Mouse (Mus musculus) stomach, embryonic 14.5 days (tissue): ENCODE measurements at regions not wholly inside any gene's neighbourhood (a gene's known extent, or its start where the extent isn't known, plus 50 kb on each side); places are given as distances from the start of the nearest gene placed in this dataset.

ENCODE experiments used
- ATAC-seq: fragments of 200-750 bp; cut with Nextera tagmentation; 2 replicates; pipeline ENCODE4 v1.8.0; 2017; ENCODE audit warnings: low read depth, moderate TSS enrichment; ENCODE audit not compliant: insufficient number of reproducible peaks, insufficient read depth, low FRiP score
- H3K27ac ChIP-seq: fragments of 300-500 bp; sonication (generic); 2 replicates; pipeline ENCODE4 v1.5.1; 2014; ENCODE audit warnings: mild to moderate bottlenecking, low read length, moderate library complexity, mixed read lengths
- H3K27me3 ChIP-seq: fragments of 300-500 bp; sonication (generic); 2 replicates; pipeline ENCODE4 v1.6.1; 2014; ENCODE audit warnings: low read length, control low read depth, mixed read lengths; ENCODE audit not compliant: control insufficient read depth, insufficient read depth
- H3K36me3 ChIP-seq: fragments of 300-500 bp; sonication (generic); 2 replicates; pipeline ENCODE4 v1.6.1; 2014; ENCODE audit warnings: mild to moderate bottlenecking, control low read depth, low read length, moderate library complexity, mixed read lengths; ENCODE audit not compliant: control insufficient read depth, insufficient read depth
- H3K4me1 ChIP-seq: fragments of 300-500 bp; sonication (generic); 2 replicates; pipeline ENCODE4 v1.6.1; 2014; ENCODE audit warnings: low read length, control low read depth, mixed read lengths; ENCODE audit not compliant: control insufficient read depth, insufficient read depth
- H3K4me2 ChIP-seq: fragments of 300-500 bp; sonication (generic); replicated peaks from 2 replicates; pipeline ENCODE4 v1.6.1; 2014; ENCODE audit warnings: low read depth, low read length, control low read depth
- H3K4me3 ChIP-seq: fragments of 300-500 bp; sonication (generic); 2 replicates; pipeline ENCODE4 v1.5.1; 2014; ENCODE audit warnings: low read depth, low read length, control low read depth
- H3K9ac ChIP-seq: fragments of 300-500 bp; sonication (generic); replicated peaks from 2 replicates; pipeline ENCODE4 v1.6.1; 2014; ENCODE audit warnings: low read depth, mild to moderate bottlenecking, control low read depth, low read length, moderate library complexity, mixed read lengths
- H3K9me3 ChIP-seq: fragments of 300-500 bp; sonication (generic); 2 replicates; pipeline ENCODE4 v1.6.1; 2016; ENCODE audit warnings: low read depth, low read length, control low read depth; ENCODE audit not compliant: control insufficient read depth
- WGBS: fragments of 180-500 bp; shearing (Covaris S2); extraction: QIAGEN DNeasy Blood & Tissue Kit; methylation state at CpG from one replicate; pipeline ENCODE4 v1.1.7; 2014; 5-methylcytosine and 5-hydroxymethylcytosine counted together

GRCm38 (mm10) chr1:185519811-185520210 lies 65.2 kb downstream of the Slc30a10 start:
- no peaks in the 10 kb centered on the region for H3K9me3 ChIP-seq
- no peak overlapping the region for H3K9ac ChIP-seq
- ATAC-seq, result no peak
- H3K27ac ChIP-seq, result no peak overlapping the region
- 39% methylated on average over 3 of the region's 3 CpGs for WGBS
- no peaks in the 10 kb centered on the region for H3K27me3 ChIP-seq
- H3K36me3 ChIP-seq, result no peaks in the 10 kb centered on the region
- no peaks in the 10 kb centered on the region for H3K4me1 ChIP-seq
- no peak overlapping the region for H3K4me3 ChIP-seq
- no peak overlapping the region for H3K4me2 ChIP-seq

DNA sequence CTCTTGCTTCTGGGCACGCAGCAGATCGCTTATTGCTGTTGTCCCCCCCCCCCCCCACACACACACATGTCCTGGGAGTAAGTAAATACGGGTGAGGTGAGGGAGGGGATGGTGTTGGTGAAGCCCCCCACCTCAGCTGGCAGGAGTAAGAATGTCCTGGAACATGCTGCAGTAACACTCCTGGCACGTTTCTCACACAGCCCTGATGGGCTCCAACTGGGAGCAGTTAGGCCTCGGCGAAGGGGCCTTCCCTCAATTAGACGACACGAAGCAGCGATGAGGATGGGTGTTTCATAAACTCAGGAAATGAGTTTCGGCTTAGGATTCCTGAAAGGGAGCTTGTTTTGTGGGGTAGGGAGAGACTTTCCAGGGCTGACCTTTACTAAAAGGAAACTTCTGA lies 69.4 kb downstream of the Slc30a10 start:
- Histone ChIP-seq H3K36me3 (no peaks in the 10 kb centered on the region), H3K27ac (no peak overlapping the region), H3K9ac (no peak overlapping the region), H3K4me2 (no peak overlapping the region), H3K9me3 (no peaks in the 10 kb centered on the region), H3K4me3 (no peak overlapping the region), H3K27me3 (no peaks in the 10 kb centered on the region), H3K4me1 (no peaks in the 10 kb centered on the region)
- ATAC-seq, result no peak
- WGBS, result 71% methylated on average over 10 of the region's 10 CpGs

DNA sequence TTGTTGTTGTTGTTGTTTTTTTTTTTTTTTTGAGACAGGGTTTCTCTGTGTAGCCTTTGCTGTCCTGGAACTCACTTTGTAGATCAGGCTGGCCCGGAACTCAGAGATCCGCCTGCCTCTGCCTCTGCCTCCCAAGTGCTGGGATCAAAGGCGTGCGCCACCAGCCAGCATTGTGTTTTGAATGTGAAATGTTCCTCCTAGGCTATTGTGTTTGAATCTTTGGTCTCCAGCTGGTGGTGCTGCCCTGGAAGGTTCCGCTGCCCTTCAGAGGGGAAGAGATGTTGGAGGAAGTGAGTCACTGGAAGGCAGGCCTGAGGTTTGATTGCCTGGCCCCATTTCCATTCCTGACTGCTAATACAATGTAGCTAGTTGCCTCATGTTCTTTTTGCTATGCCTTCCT lies 78.8 kb downstream of the Slc30a10 start:
- Histone ChIP-seq H3K27me3 (no peaks in the 10 kb centered on the region), H3K36me3 (no peaks in the 10 kb centered on the region), H3K27ac (no peak overlapping the region), H3K4me2 (no peak overlapping the region), H3K9me3 (no peaks in the 10 kb centered on the region), H3K4me3 (no peak overlapping the region), H3K4me1 (no peaks in the 10 kb centered on the region), H3K9ac (no peak overlapping the region)
- 92% methylated on average over 5 of the region's 5 CpGs for WGBS
- no peak for ATAC-seq

GRCm38 (mm10) chr1:185534129-185534528 lies 79.5 kb downstream of the Slc30a10 start:
- Histone ChIP-seq H3K27ac (no peak overlapping the region), H3K4me3 (no peak overlapping the region), H3K4me1 (no peaks in the 10 kb centered on the region), H3K4me2 (no peak overlapping the region), H3K36me3 (no peaks in the 10 kb centered on the region), H3K27me3 (no peaks in the 10 kb centered on the region), H3K9me3 (no peaks in the 10 kb centered on the region), H3K9ac (no peak overlapping the region)
- WGBS, result 87% methylated on average over 1 of the region's 1 CpGs
- no peak for ATAC-seq

- no peak overlapping the region for H3K4me2 ChIP-seq
- no peak for ATAC-seq
- H3K36me3 ChIP-seq, result no peaks in the 10 kb centered on the region
- H3K9me3 ChIP-seq, result no peaks in the 10 kb centered on the region
- H3K27me3 ChIP-seq, result no peaks in the 10 kb centered on the region
- no peak overlapping the region for H3K4me3 ChIP-seq
- no peaks in the 10 kb centered on the region for H3K4me1 ChIP-seq
- no peak overlapping the region for H3K9ac ChIP-seq
- WGBS, result 74% methylated on average over 6 of the region's 6 CpGs
- no peak overlapping the region for H3K27ac ChIP-seq
Measured at GRCm38 (mm10) chr1:185535321-185535720, 80.7 kb downstream of the Slc30a10 start.

- Histone ChIP-seq H3K27me3 (no peaks in the 10 kb centered on the region), H3K36me3 (no peaks in the 10 kb centered on the region), H3K9me3 (no peaks in the 10 kb centered on the region), H3K4me1 (no peaks in the 10 kb centered on the region), H3K4me3 (no peak overlapping the region), H3K27ac (no peak overlapping the region), H3K4me2 (no peak overlapping the region), H3K9ac (no peak overlapping the region)
- WGBS, result 93% methylated on average over 4 of the region's 4 CpGs
- ATAC-seq, result no peak
Measured at GRCm38 (mm10) chr1:185537236-185537635, 82.6 kb downstream of the Slc30a10 start.

DNA sequence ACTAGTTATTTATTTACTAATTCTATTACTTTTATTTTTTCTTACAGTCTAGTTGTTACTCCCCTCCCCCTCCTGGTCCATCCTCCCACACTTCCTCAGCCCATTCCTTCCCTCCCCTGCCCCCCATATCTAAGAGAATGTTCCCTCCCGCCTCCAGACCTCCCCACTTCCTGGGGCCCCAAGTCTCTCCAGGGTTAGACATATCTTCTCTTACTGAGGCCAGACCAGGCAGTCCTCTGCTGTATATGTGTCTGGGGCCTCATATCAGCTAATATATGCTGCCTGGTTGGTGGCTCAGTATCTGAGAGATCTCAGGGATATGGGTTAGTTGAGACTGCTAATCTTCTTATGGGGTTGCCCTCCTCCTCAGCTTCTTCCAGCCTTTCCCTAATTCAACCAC lies 84.8 kb downstream of the Slc30a10 start:
- H3K36me3 ChIP-seq, result no peaks in the 10 kb centered on the region
- no peak overlapping the region for H3K4me3 ChIP-seq
- no peak overlapping the region for H3K4me2 ChIP-seq
- H3K27ac ChIP-seq, result no peak overlapping the region
- H3K9me3 ChIP-seq, result no peaks in the 10 kb centered on the region
- H3K4me1 ChIP-seq, result no peaks in the 10 kb centered on the region
- no peak for ATAC-seq
- H3K27me3 ChIP-seq, result no peaks in the 10 kb centered on the region
- 52% methylated on average over 1 of the region's 1 CpGs for WGBS
- no peak overlapping the region for H3K9ac ChIP-seq

GRCm38 (mm10) chr1:185546346-185546745 lies 91.7 kb downstream of the Slc30a10 start:
- ATAC-seq, result no peak

GRCm38 (mm10) chr1:185572761-185573530 lies 118.3 kb downstream of the Slc30a10 start:
- no peak overlapping the region for H3K27ac ChIP-seq
- no peak overlapping the region for H3K9ac ChIP-seq
- no peak overlapping the region for H3K4me3 ChIP-seq
- no peaks in the 10 kb centered on the region for H3K4me1 ChIP-seq
- no peak for ATAC-seq
- no peaks in the 10 kb centered on the region for H3K9me3 ChIP-seq
- WGBS, result 59% methylated on average over 9 of the region's 9 CpGs
- H3K4me2 ChIP-seq, result no peak overlapping the region
- no peaks in the 10 kb centered on the region for H3K27me3 ChIP-seq
- no peaks in the 10 kb centered on the region for H3K36me3 ChIP-seq

More at GRCm38 (mm10) chr1:185546346-185546745, 91.7 kb downstream of the Slc30a10 start:
- no peaks in the 10 kb centered on the region for H3K9me3 ChIP-seq
- H3K27me3 ChIP-seq, result no peaks in the 10 kb centered on the region
- H3K4me3 ChIP-seq, result no peak overlapping the region
- H3K9ac ChIP-seq, result no peak overlapping the region
- H3K4me2 ChIP-seq, result no peak overlapping the region
- no peaks in the 10 kb centered on the region for H3K36me3 ChIP-seq
- no peaks in the 10 kb centered on the region for H3K4me1 ChIP-seq
- H3K27ac ChIP-seq, result no peak overlapping the region
